Mouse (Mus musculus): ENCODE measurements around the gene Dnajc5g.

Gene Dnajc5g

GRCm38 (mm10) chr5:31108000-31108490 is 2.0 kb downstream of the Dnajc5g start, which contains the start of gene Slc30a3:
Gene Slc30a3, minus strand, starts transcription at chr5:31108237.
- DNase-seq (ENCODE audit: inconsistent ontology term): no peak

GRCm38 (mm10) chr5:31110781-31111180 is 4.7 kb downstream of the Dnajc5g start:
- no peak for DNase-seq (ENCODE audit: inconsistent ontology term)

GRCm38 (mm10) chr5:31116354-31116753 is 10.3 kb downstream of the Dnajc5g start, which contains the start of gene Trim54:
Gene Trim54, plus strand, starts transcription at chr5:31116712.
- DNase-seq (ENCODE audit: inconsistent ontology term): no peak

DNA sequence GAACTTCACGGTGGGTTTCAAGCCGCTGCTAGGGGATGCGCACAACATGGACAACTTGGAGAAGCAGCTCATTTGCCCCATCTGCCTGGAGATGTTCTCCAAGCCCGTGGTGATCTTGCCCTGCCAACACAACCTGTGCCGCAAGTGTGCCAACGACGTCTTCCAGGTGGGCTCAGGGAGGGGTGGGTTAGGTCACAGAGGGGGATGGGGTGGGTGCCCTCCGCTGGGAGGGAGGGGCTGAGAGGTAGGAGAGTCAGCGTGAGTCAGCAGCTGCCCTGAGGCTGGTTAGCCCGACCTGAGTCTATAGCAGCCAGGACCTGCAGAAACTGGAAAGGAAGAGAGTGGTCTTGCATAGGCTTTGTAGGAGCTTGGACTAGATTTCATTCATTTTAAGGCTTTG is 10.8 kb downstream of the Dnajc5g start:
- no peak for DNase-seq (ENCODE audit: inconsistent ontology term)

GRCm38 (mm10) chr5:31121111-31121510 is 15.0 kb downstream of the Dnajc5g start:
- no peak for DNase-seq (ENCODE audit: inconsistent ontology term)

DNA sequence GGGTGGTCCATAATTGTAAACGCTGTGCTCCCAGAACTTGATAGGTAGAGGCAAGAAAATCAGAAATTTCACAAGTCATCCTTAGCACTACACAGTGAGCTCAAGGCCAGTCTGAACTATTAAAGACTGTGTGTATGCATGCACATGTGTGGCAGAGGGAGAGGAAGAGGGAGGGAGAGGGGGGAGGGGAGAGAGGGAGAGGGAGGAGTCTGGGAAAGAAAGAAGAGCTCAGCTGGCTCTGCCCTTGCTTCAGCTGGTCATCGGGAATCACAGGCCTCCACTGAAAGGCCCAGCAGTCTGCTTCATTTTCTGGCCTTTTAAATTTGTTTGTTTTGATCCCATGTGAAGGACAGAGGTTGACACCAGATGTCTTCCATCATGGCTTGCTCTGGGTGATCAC is 17.4 kb downstream of the Dnajc5g start:
- DNase-seq (ENCODE audit: inconsistent ontology term): no peak

GRCm38 (mm10) chr5:31126050-31126449 is 20.0 kb downstream of the Dnajc5g start:
- DNase-seq (ENCODE audit: inconsistent ontology term): no peak

DNA sequence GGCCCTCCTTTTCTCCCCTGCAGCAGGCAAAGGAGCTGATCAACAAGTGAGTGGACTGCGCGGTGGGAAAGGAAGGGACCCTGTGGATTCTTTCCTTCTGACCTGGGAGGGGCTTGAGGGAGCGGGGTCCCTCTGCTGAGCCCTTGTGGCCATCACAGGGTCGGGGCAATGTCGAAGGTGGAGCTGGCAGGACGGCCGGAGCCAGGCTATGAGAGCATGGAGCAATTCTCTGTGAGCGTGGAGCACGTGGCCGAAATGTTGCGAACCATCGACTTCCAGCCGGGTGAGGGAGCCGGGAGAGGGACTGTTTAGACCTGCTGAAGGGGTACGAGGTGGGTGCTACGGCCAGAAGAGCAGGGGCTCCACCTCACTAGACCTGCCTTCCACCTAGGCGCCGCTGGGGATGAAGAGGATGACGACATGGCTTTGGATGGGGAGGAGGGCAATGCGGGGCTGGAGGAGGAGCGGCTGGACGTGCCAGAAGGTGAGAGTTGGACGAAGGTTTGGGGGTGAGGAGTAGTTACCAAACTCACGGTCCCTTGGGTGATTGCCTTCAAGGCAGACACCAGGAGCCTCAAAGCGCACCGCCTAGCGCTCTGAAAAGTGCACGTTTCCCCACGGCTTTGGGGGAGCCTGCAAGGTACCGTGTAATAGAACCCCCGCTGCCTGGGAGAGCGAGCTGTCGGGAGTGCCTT is 30.8 kb downstream of the Dnajc5g start:
- no peak for DNase-seq (ENCODE audit: inconsistent ontology term)

GRCm38 (mm10) chr5:31137658-31138057 is 31.6 kb downstream of the Dnajc5g start:
- DNase-seq (ENCODE audit: inconsistent ontology term): no peak

- no peak for DNase-seq (ENCODE audit: inconsistent ontology term)
Measured at GRCm38 (mm10) chr5:31138241-31138967, 32.3 kb downstream of the Dnajc5g start, which contains the start of gene Ucn. Gene Ucn, minus strand, starts transcription at chr5:31138829.

DNA sequence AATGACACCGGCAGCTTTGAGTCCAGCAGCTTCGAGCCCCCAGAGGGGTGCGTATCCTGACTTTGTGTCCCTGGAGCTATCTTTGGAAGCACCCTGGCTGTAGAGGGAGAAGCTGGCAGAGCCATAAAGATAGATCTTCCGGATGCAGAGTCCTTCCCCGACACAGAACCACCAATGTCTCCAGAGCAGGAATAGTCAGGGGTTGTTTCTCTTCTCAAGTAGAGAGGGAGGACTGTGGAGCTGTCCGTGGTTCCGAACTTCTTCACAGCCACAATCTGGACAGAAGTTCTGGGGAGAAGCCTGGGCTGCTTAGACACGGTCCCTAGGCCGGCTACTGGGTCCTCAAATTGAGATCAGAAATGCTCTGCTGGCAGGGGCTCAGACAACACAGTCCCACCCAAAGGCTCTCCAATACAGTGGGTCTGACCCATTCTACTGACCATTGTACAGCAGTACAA is 32.9 kb downstream of the Dnajc5g start:
- peak; percentile 56 for DNase-seq (ENCODE audit: inconsistent ontology term)

DNA sequence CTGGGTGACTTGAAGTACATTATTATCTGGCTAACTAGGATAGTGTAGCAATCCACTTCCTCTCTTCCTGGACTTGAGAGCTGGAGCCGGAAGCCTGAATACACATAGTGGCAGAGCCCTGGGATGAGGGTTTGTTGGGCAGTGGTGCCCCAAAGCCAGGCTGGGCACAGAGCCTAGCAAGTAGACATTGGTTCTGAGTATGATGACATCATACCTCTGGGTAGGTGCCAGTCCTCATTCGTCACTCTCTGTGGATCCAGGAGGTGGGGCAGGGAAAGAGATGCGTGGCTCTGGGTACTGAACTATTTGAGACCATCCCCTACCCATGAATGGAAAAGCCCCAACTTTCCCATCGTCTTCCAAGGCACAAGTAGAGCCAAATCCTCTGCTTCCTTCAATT is 43.7 kb downstream of the Dnajc5g start:
- DNase-seq (ENCODE audit: inconsistent ontology term): no peak

GRCm38 (mm10) chr5:31151746-31152145 is 45.7 kb downstream of the Dnajc5g start:
- DNase-seq (ENCODE audit: inconsistent ontology term): peak; percentile 77

DNA sequence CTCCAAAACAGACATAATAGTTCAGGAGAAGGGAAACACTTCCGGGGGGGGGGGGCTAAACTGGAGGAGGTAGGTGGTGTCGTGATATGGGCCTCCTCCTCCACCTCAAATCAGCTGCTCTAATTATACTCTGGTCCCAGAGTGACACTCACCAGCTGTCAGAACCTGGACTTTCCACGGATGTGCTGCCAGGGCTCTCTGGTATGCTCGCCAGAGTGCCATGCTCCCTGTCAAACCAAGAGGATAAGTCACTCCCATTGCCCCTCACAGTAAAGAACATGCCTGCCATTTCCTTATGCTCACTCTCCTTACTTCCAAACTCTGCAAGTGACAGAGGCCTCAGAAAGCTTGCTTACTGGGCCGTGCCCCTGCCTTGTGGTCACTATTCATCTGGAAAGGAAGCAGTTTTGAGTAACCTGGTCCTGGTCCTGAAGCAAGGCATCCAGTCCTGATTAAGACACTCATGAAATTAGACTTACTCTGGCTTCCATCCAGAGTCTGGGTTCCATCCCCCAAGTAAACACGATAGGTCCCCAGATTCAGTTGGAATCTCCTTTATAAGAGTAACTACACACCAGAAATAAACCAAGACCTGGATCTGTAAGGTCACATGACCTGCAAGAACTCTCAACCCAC is 47.5 kb downstream of the Dnajc5g start:
- no peak for DNase-seq (ENCODE audit: inconsistent ontology term)

GRCm38 (mm10) chr5:31154152-31154553 is 48.1 kb downstream of the Dnajc5g start, which contains the start of gene Mpv17:
Gene Mpv17, minus strand, starts transcription at chr5:31154251.
- peak; percentile 82 for DNase-seq (ENCODE audit: inconsistent ontology term)

Data from Muller cell, postnatal 12 days (primary cell).